Comparison of ENCODE assay signal across 8 mouse cellular contexts in genomic region chr2:180919913-180920809, GRCm38 (mm10). TPM values are rescaled to one million over a fixed set of nuclear protein-coding genes. Genes with fewer than 3 reads are reported as not detected.
A peak's percentile ranks its signal among the peaks of the same experiment; 100 is the strongest.
DNase-seq lines count a peak whose midpoint lies in the region; ATAC-seq and TF ChIP-seq lines count a peak whose summit lies in the region.

No protein-coding gene starts in this region.

- H3K27me3 ChIP-seq in kidney, adult 2 months (replicated peaks; ENCODE audit: control insufficient read depth, insufficient read depth, low read length) = no peaks in the 10 kb centered on the region
- H3K27me3 ChIP-seq in MEL (ENCODE audit: control insufficient read depth in 1 of 2, insufficient read depth in 2 of 2, low read length in 2 of 2) = no peaks in the 10 kb centered on the region
- no peaks in the 10 kb centered on the region for H3K27me3 ChIP-seq in forebrain, embryonic 14.5 days (replicated peaks; ENCODE audit: control insufficient read depth, insufficient read depth, low read length)
- H3K27me3 ChIP-seq in intestine, embryonic 15.5 days (replicated peaks) = no peaks in the 10 kb centered on the region
- no peaks in the 10 kb centered on the region for H3K27me3 ChIP-seq in small intestine, adult 2 months (ENCODE audit: control insufficient read depth, insufficient read depth, low read length)

- peaks cover 4% of the 10 kb centered on the region; the same call in 1 of the 2 replicates for H3K4me1 ChIP-seq in kidney, adult 2 months (ENCODE audit: control insufficient read depth, insufficient read depth, low read length)
- peaks cover 5 to 21% of the 10 kb centered on the region in 2 experiments for H3K4me1 ChIP-seq in MEL (ENCODE audit: control insufficient read depth in 1 of 2, insufficient read depth in 2 of 2, low read length in 2 of 2)
- H3K4me1 ChIP-seq in forebrain, embryonic 14.5 days (ENCODE audit: control insufficient read depth, insufficient read depth, low read length) = peaks cover 8% of the 10 kb centered on the region
- H3K4me1 ChIP-seq in intestine, embryonic 15.5 days (replicated peaks) = peaks cover 5% of the 10 kb centered on the region; the same call in 1 of the 2 replicates
- peaks cover 2% of the 10 kb centered on the region; the same call in 1 of the 2 replicates for H3K4me1 ChIP-seq in small intestine, adult 2 months (ENCODE audit: control insufficient read depth, insufficient read depth, insufficient read length, low read length)

- DNase-seq in kidney, adult 2 months = no peak
- DNase-seq in kidney, adult 11 months = no peak
- peak; percentile 44 for DNase-seq in MEL (ENCODE audit: low read depth, low spot score)
- no peak for DNase-seq in forebrain, embryonic 14.5 days (ENCODE audit: low spot score)
- peak; percentile 38 for DNase-seq in lung, postnatal 10 days
- DNase-seq in cerebellum, postnatal 25 days = no peak

- no peak for TF ChIP-seq EP300 in MEL (IDR thresholded peaks at IDR 0.05; ENCODE audit: low read depth in 1 of 2, low read length in 2 of 2)

- no peak for TF ChIP-seq CTCF in kidney, adult 2 months (conservative IDR thresholded peaks at IDR 0.05; ENCODE audit: insufficient read depth, insufficient read length, low read depth, low read length)
- TF ChIP-seq CTCF in MEL (IDR thresholded peaks at IDR 0.05 in 2 of 3, conservative IDR thresholded peaks at IDR 0.05 in 1 of 3; ENCODE audit: control insufficient read depth in 1 of 3, insufficient read depth in 1 of 3, low read depth in 2 of 3, low read length in 3 of 3, poor library complexity in 1 of 3, severe bottlenecking in 1 of 3) = no peak
- no peak for TF ChIP-seq CTCF in small intestine, adult 2 months (IDR thresholded peaks at IDR 0.05; ENCODE audit: extremely low read depth, insufficient read length, insufficient replicate concordance, low read depth, low read length)

- peak overlapping the region; percentile 97 for H3K9ac ChIP-seq in MEL (ENCODE audit: control insufficient read depth, low read depth, low read length, poor library complexity, severe bottlenecking)
- peak overlapping the region; percentile 97 for H3K9ac ChIP-seq in forebrain, embryonic 14.5 days (ENCODE audit: low read length)
- peak overlapping the region; percentile 99 for H3K9ac ChIP-seq in intestine, embryonic 15.5 days

- TF ChIP-seq POLR2A in kidney, adult 2 months (IDR thresholded peaks at IDR 0.05; ENCODE audit: low read depth, low read length) = no peak
- 0 out of 4 replicates have a peak, but pooled peaks of 1 of the 2 experiments have one; percentile 3 for TF ChIP-seq POLR2A in MEL (IDR thresholded peaks at IDR 0.05; ENCODE audit: control insufficient read depth in 1 of 2, insufficient read depth in 1 of 2, low read depth in 1 of 2, low read length in 2 of 2, poor library complexity in 1 of 2)
- no peak for TF ChIP-seq POLR2A in small intestine, adult 2 months (IDR thresholded peaks at IDR 0.05; ENCODE audit: low read depth, low read length)

- no peaks in the 10 kb centered on the region for H3K9me3 ChIP-seq in MEL (replicated peaks; ENCODE audit: insufficient read depth, low read length)
- H3K9me3 ChIP-seq in forebrain, embryonic 14.5 days (replicated peaks; ENCODE audit: control insufficient read depth, low read length) = no peaks in the 10 kb centered on the region
- H3K9me3 ChIP-seq in intestine, embryonic 15.5 days = no peaks in the 10 kb centered on the region

- H3K4me2 ChIP-seq in forebrain, embryonic 14.5 days (ENCODE audit: low read length) = peak overlapping the region; percentile 91
- H3K4me2 ChIP-seq in intestine, embryonic 15.5 days (replicated peaks) = peak overlapping the region; percentile 65

- H3K79me2 ChIP-seq in MEL (ENCODE audit: control insufficient read depth, insufficient read depth, low read length, poor library complexity) = peaks cover 36% of the 10 kb centered on the region

- peak; percentile 75 for ATAC-seq in forebrain, embryonic 14.5 days
- ATAC-seq in intestine, embryonic 15.5 days = peak; percentile 63; the same call in 1 of the 2 replicates

- H3K4me3 ChIP-seq in kidney, adult 2 months (ENCODE audit: insufficient read depth, low read depth, low read length) = peak overlapping the region; percentile 97
- H3K4me3 ChIP-seq in MEL (ENCODE audit: control insufficient read depth in 1 of 2, insufficient read depth in 1 of 2, low read depth in 2 of 2, low read length in 2 of 2) = peak overlapping the region; percentile 85 to 86
- peak overlapping the region; percentile 100 for H3K4me3 ChIP-seq in forebrain, embryonic 14.5 days (ENCODE audit: low read depth, low read length)
- peak overlapping the region; percentile 100 for H3K4me3 ChIP-seq in intestine, embryonic 15.5 days (replicated peaks)
- H3K4me3 ChIP-seq in small intestine, adult 2 months (ENCODE audit: low read depth, low read length) = peak overlapping the region; percentile 89

- under 1% methylated on average over 61 of the region's 61 CpGs for WGBS in kidney, adult 2 months
- 1% methylated on average over 57 of the region's 61 CpGs for WGBS in forebrain, embryonic 14.5 days
- WGBS in intestine, embryonic 15.5 days = under 1% methylated on average over 61 of the region's 61 CpGs
- WGBS in small intestine, adult 2 months = under 1% methylated on average over 61 of the region's 61 CpGs

- no peaks in the 10 kb centered on the region for H3K36me3 ChIP-seq in kidney, adult 2 months (ENCODE audit: control insufficient read depth, insufficient read depth, low read length)
- peaks cover 11 to 38% of the 10 kb centered on the region in 2 experiments for H3K36me3 ChIP-seq in MEL (ENCODE audit: control insufficient read depth in 1 of 2, insufficient read depth in 2 of 2, low read length in 2 of 2)
- peaks cover 36% of the 10 kb centered on the region for H3K36me3 ChIP-seq in forebrain, embryonic 14.5 days (ENCODE audit: control insufficient read depth, insufficient read depth, low read length)
- no peaks in the 10 kb centered on the region for H3K36me3 ChIP-seq in intestine, embryonic 15.5 days
- peaks cover 17% of the 10 kb centered on the region for H3K36me3 ChIP-seq in small intestine, adult 2 months (ENCODE audit: control insufficient read depth, insufficient read depth, low read length)

- peak overlapping the region; percentile 47 for H3K27ac ChIP-seq in kidney, adult 2 months (ENCODE audit: insufficient read depth, low read depth, low read length)
- peak overlapping the region; percentile 45 for H3K27ac ChIP-seq in MEL (ENCODE audit: control insufficient read depth, low read depth, low read length)
- H3K27ac ChIP-seq in forebrain, embryonic 14.5 days (ENCODE audit: low read depth, low read length) = peak overlapping the region; percentile 48; the same call in 1 of the 2 replicates
- H3K27ac ChIP-seq in intestine, embryonic 15.5 days = peak overlapping the region; percentile 76
- peak overlapping the region; percentile 18 for H3K27ac ChIP-seq in small intestine, adult 2 months (ENCODE audit: insufficient read depth, low read depth, low read length)

- TF ChIP-seq RAD21 in MEL (IDR thresholded peaks at IDR 0.05; ENCODE audit: low read depth, low read length) = no peak

TF ChIP-seq in MEL, 35 proteins besides CTCF, POLR2A, EP300 and RAD21:
- TF ChIP-seq MAX (IDR thresholded peaks at IDR 0.05; ENCODE audit: low read length) (no peak; the same call in 1 of the 2 replicates), KAT2A (conservative IDR thresholded peaks at IDR 0.05; ENCODE audit: low read depth, low read length) (no peak), MAFK (IDR thresholded peaks at IDR 0.05; ENCODE audit: borderline replicate concordance, low read depth, low read length) (no peak), ZKSCAN1 (IDR thresholded peaks at IDR 0.05; ENCODE audit: low read depth, low read length) (no peak), TBP (IDR thresholded peaks at IDR 0.05; ENCODE audit: low read depth, low read length) (no peak), TAL1 (IDR thresholded peaks at IDR 0.05; ENCODE audit: low read length) (no peak), ELF1 (IDR thresholded peaks at IDR 0.05; ENCODE audit: low read depth, low read length) (no peak), CHD1 (IDR thresholded peaks at IDR 0.05; ENCODE audit: low read depth, low read length) (no peak), SIN3A (IDR thresholded peaks at IDR 0.05; ENCODE audit: low read length) (peak; percentile 70)

RNA-seq across cellular contexts. Expression of gene Ythdf1, which starts 0.6 kb away (rescaled TPM):
- polyA plus RNA-seq in kidney, adult 2 months (2012; rRNA removed) = 33.9 and 34.8 TPM in 2 replicates
- total RNA-seq in MEL (2012; rRNA removed) = 33.0 and 36.8 TPM in 2 replicates
- polyA plus RNA-seq in MEL (2012; ENCODE audit: insufficient read depth in 1 of 2, insufficient read length in 2 of 2, low read depth in 1 of 2, low replicate concordance in 2 of 2, missing spikeins in 1 of 2) = 10 to 100 TPM in 1 of 2 experiments, not detected in 1; 72.2 TPM
- 24.5 and 36.8 TPM in 2 replicates for polyA plus RNA-seq in forebrain, embryonic 14.5 days (2014; fragmentation: Nextera tagmentation; extraction: Ambion mirVana)
- polyA plus RNA-seq in intestine, embryonic 15.5 days (2015; fragmentation: Nextera tagmentation; extraction: Ambion mirVana) = 46.9 and 49.3 TPM in 2 replicates
- polyA plus RNA-seq in small intestine, adult 2 months (2012; rRNA removed) = 7.0 and 12.0 TPM in 2 replicates

RNA-seq across cellular contexts. Expression of gene Birc7, which starts 8.7 kb away (rescaled TPM):
- polyA plus RNA-seq in kidney, adult 2 months (2012; rRNA removed) = not detected in 2 replicates
- not detected in 2 replicates for total RNA-seq in MEL (2012; rRNA removed)
- polyA plus RNA-seq in MEL (2012; ENCODE audit: insufficient read depth in 1 of 2, insufficient read length in 2 of 2, low read depth in 1 of 2, low replicate concordance in 2 of 2, missing spikeins in 1 of 2) = not detected
- not detected in 2 replicates for polyA plus RNA-seq in forebrain, embryonic 14.5 days (2014; fragmentation: Nextera tagmentation; extraction: Ambion mirVana)
- polyA plus RNA-seq in intestine, embryonic 15.5 days (2015; fragmentation: Nextera tagmentation; extraction: Ambion mirVana) = not detected in 2 replicates
- not detected in 2 replicates for polyA plus RNA-seq in small intestine, adult 2 months (2012; rRNA removed)

RNA-seq across cellular contexts. Expression of gene Nkain4, which starts 34.3 kb away (rescaled TPM):
- polyA plus RNA-seq in kidney, adult 2 months (2012; rRNA removed) = 2.0 and 3.7 TPM in 2 replicates
- total RNA-seq in MEL (2012; rRNA removed) = not detected in 2 replicates
- polyA plus RNA-seq in MEL (2012; ENCODE audit: insufficient read depth in 1 of 2, insufficient read length in 2 of 2, low read depth in 1 of 2, low replicate concordance in 2 of 2, missing spikeins in 1 of 2) = not detected
- 57.3 and 60.7 TPM in 2 replicates for polyA plus RNA-seq in forebrain, embryonic 14.5 days (2014; fragmentation: Nextera tagmentation; extraction: Ambion mirVana)
- polyA plus RNA-seq in intestine, embryonic 15.5 days (2015; fragmentation: Nextera tagmentation; extraction: Ambion mirVana) = 37.4 and 41.1 TPM in 2 replicates
- 2.1 and 4.8 TPM in 2 replicates for polyA plus RNA-seq in small intestine, adult 2 months (2012; rRNA removed)

RNA-seq across cellular contexts. Expression of gene Arfgap1, which starts 46.9 kb away (rescaled TPM):
- polyA plus RNA-seq in kidney, adult 2 months (2012; rRNA removed) = 35.6 and 38.9 TPM in 2 replicates
- 39.3 and 50.5 TPM in 2 replicates for total RNA-seq in MEL (2012; rRNA removed)
- polyA plus RNA-seq in MEL (2012; ENCODE audit: insufficient read depth in 1 of 2, insufficient read length in 2 of 2, low read depth in 1 of 2, low replicate concordance in 2 of 2, missing spikeins in 1 of 2) = 10 to 100 TPM in 1 of 2 experiments, not detected in 1; 57.1 TPM
- 71.7 and 85.4 TPM in 2 replicates for polyA plus RNA-seq in forebrain, embryonic 14.5 days (2014; fragmentation: Nextera tagmentation; extraction: Ambion mirVana)
- polyA plus RNA-seq in intestine, embryonic 15.5 days (2015; fragmentation: Nextera tagmentation; extraction: Ambion mirVana) = 77.9 and 85.0 TPM in 2 replicates
- 30.2 and 47.9 TPM in 2 replicates for polyA plus RNA-seq in small intestine, adult 2 months (2012; rRNA removed)

Comparison
In these comparisons a context has a peak if more than half of its experiments do, and no peak if none do; other contexts are left out.
1. DNase-seq: peak in MEL (single experiment) and lung, postnatal 10 days (single experiment); none in kidney, adult 2 months (single experiment), kidney, adult 11 months (single experiment), forebrain, embryonic 14.5 days (single experiment) and cerebellum, postnatal 25 days (0 of 2).
2. H3K27ac ChIP-seq: peak in every context shown above with its lines; median percentile 76 in intestine, embryonic 15.5 days; 48 in forebrain, embryonic 14.5 days; 47 in kidney, adult 2 months; 45 in MEL; 18 in small intestine, adult 2 months.
3. Peak in every context shown above with its lines, with median percentiles within 50 percentile points of each other: H3K4me3 ChIP-seq and H3K9ac ChIP-seq.